Comparison of ENCODE assay signal across 29 mouse cellular contexts in genomic region chr17:5858209-5858608, GRCm38 (mm10). TPM values are rescaled to one million over a fixed set of nuclear protein-coding genes. Genes with fewer than 3 reads are reported as not detected.
A peak's percentile ranks its signal among the peaks of the same experiment; 100 is the strongest.
DNase-seq lines count a peak whose midpoint lies in the region; ATAC-seq and TF ChIP-seq lines count a peak whose summit lies in the region.
"Had no signal": no experiment of that assay in that cellular context is flagged by ENCODE, and none has a peak within 500 bp of the region (broad histone marks: within the 10 kb centered on the region; RNA-seq: fewer than 3 reads in every experiment).

No protein-coding gene starts in this region.

- WGBS in kidney, embryonic 15.5 days, result 20% methylated on average over 8 of the region's 8 CpGs
- WGBS in midbrain, embryonic 11.5 days, result 58% methylated on average over 8 of the region's 8 CpGs
- WGBS in midbrain, embryonic 14.5 days, result 57% methylated on average over 8 of the region's 8 CpGs
- WGBS in stomach, postnatal 0 days, result 45% methylated on average over 8 of the region's 8 CpGs

- H3K27ac ChIP-seq in kidney, embryonic 15.5 days, result peak overlapping the region; percentile 54; the same call in 1 of the 2 replicates
- no peak overlapping the region for H3K27ac ChIP-seq in midbrain, embryonic 11.5 days (ENCODE audit: low read depth, low read length)
- H3K27ac ChIP-seq in midbrain, embryonic 14.5 days (replicated peaks; ENCODE audit: low read depth, low read length), result no peak overlapping the region
- H3K27ac ChIP-seq in stomach, postnatal 0 days (replicated peaks), result no peak overlapping the region
- H3K27ac ChIP-seq: embryonic facial prominence, embryonic 10.5 days; embryonic facial prominence, embryonic 13.5 days; forebrain, embryonic 10.5 days; forebrain, embryonic 13.5 days; heart, embryonic 15.5 days; hindbrain, embryonic 10.5 days had no signal

- no peak for TF ChIP-seq CTCF in stomach, postnatal 0 days (IDR thresholded peaks at IDR 0.05; ENCODE audit: low read depth)

- H3K36me3 ChIP-seq in kidney, embryonic 15.5 days, result peaks cover 12% of the 10 kb centered on the region
- no peaks in the 10 kb centered on the region for H3K36me3 ChIP-seq in midbrain, embryonic 11.5 days (ENCODE audit: control insufficient read depth, insufficient read depth, low read length)
- H3K36me3 ChIP-seq in midbrain, embryonic 14.5 days (ENCODE audit: control insufficient read depth, insufficient read depth, low read length), result no peaks in the 10 kb centered on the region
- H3K36me3 ChIP-seq in stomach, postnatal 0 days (ENCODE audit: control insufficient read depth, insufficient read depth, low read length), result peaks cover 2% of the 10 kb centered on the region; the same call in 1 of the 2 replicates
- H3K36me3 ChIP-seq: heart, embryonic 15.5 days had no signal

- peaks cover 31% of the 10 kb centered on the region for H3K4me1 ChIP-seq in kidney, embryonic 15.5 days
- H3K4me1 ChIP-seq in midbrain, embryonic 11.5 days (ENCODE audit: control insufficient read depth, insufficient read depth, low read length), result peaks cover 9% of the 10 kb centered on the region
- H3K4me1 ChIP-seq in midbrain, embryonic 14.5 days (ENCODE audit: control insufficient read depth, insufficient read depth, low read length), result no peaks in the 10 kb centered on the region
- H3K4me1 ChIP-seq in stomach, postnatal 0 days (replicated peaks; ENCODE audit: control insufficient read depth, insufficient read depth), result no peaks in the 10 kb centered on the region
- H3K4me1 ChIP-seq: embryonic facial prominence, embryonic 13.5 days had no signal

- H3K27me3 ChIP-seq in kidney, embryonic 15.5 days, result no peaks in the 10 kb centered on the region
- H3K27me3 ChIP-seq in midbrain, embryonic 11.5 days (ENCODE audit: control insufficient read depth, insufficient read depth, low read length), result no peaks in the 10 kb centered on the region
- no peaks in the 10 kb centered on the region for H3K27me3 ChIP-seq in midbrain, embryonic 14.5 days (ENCODE audit: control insufficient read depth, insufficient read depth, low read length)
- no peaks in the 10 kb centered on the region for H3K27me3 ChIP-seq in stomach, postnatal 0 days (ENCODE audit: control insufficient read depth, insufficient read depth, low read length)
- H3K27me3 ChIP-seq: embryonic facial prominence, embryonic 13.5 days; forebrain, embryonic 13.5 days; heart, embryonic 12.5 days; heart, embryonic 15.5 days had no signal

- no peak overlapping the region for H3K4me3 ChIP-seq in kidney, embryonic 15.5 days (replicated peaks)
- no peak overlapping the region for H3K4me3 ChIP-seq in midbrain, embryonic 11.5 days (ENCODE audit: low read depth, low read length)
- H3K4me3 ChIP-seq in midbrain, embryonic 14.5 days (replicated peaks; ENCODE audit: low read depth, low read length), result no peak overlapping the region
- no peak overlapping the region for H3K4me3 ChIP-seq in stomach, postnatal 0 days (ENCODE audit: low read depth, low read length)
- H3K4me3 ChIP-seq: embryonic facial prominence, embryonic 10.5 days; embryonic facial prominence, embryonic 13.5 days; forebrain, embryonic 10.5 days; forebrain, embryonic 13.5 days; heart, embryonic 12.5 days; heart, embryonic 15.5 days; hindbrain, embryonic 10.5 days had no signal

- no peak for TF ChIP-seq EP300 in stomach, postnatal 0 days (optimal IDR thresholded peaks at IDR 0.05)

- peak; percentile 64 for DNase-seq in heart, adult 11 months
- DNase-seq in heart, adult 9 months (ENCODE audit: low spot score in 2 of 2), result no peak
- DNase-seq in kidney, postnatal 4 days, result no peak
- DNase-seq in midbrain, embryonic 11.5 days (ENCODE audit: low spot score, missing footprints), result peak; percentile 54
- no peak for DNase-seq in midbrain, embryonic 14.5 days
- no peak for DNase-seq in stomach, postnatal 0 days (ENCODE audit: low spot score)
- DNase-seq in layer of hippocampus, adult 11-12 months (ENCODE audit: low spot score), result no peak
- DNase-seq: adrenal gland, adult 8-10 months; adrenal gland, postnatal 25 days; cerebellum, adult 11-12 months; cerebellum, adult 8-10 months; cerebellum, postnatal 10 days; cerebellum, postnatal 36 days; embryo, embryonic 11 days; gastrocnemius, postnatal 10 days; gastrocnemius, postnatal 36 days; heart, postnatal 10 days; heart, postnatal 36 days had no signal

- no peak overlapping the region for H3K9ac ChIP-seq in kidney, embryonic 15.5 days
- H3K9ac ChIP-seq in midbrain, embryonic 11.5 days (ENCODE audit: low read length), result no peak overlapping the region
- H3K9ac ChIP-seq in midbrain, embryonic 14.5 days (replicated peaks; ENCODE audit: low read length), result no peak overlapping the region
- H3K9ac ChIP-seq in stomach, postnatal 0 days (ENCODE audit: low read length), result no peak overlapping the region
- H3K9ac ChIP-seq: embryonic facial prominence, embryonic 13.5 days; forebrain, embryonic 13.5 days; heart, embryonic 12.5 days; heart, embryonic 15.5 days had no signal

- H3K4me2 ChIP-seq in kidney, embryonic 15.5 days, result no peak overlapping the region
- H3K4me2 ChIP-seq in midbrain, embryonic 11.5 days, result no peak overlapping the region
- H3K4me2 ChIP-seq in midbrain, embryonic 14.5 days (ENCODE audit: low read length), result no peak overlapping the region
- no peak overlapping the region for H3K4me2 ChIP-seq in stomach, postnatal 0 days (replicated peaks; ENCODE audit: low read depth)
- H3K4me2 ChIP-seq: embryonic facial prominence, embryonic 13.5 days; forebrain, embryonic 13.5 days; heart, embryonic 12.5 days; heart, embryonic 15.5 days had no signal

- peak; percentile 54; the same call in 1 of the 2 replicates for ATAC-seq in kidney, embryonic 15.5 days (replicated peaks; ENCODE audit: low FRiP score)
- no peak for ATAC-seq in midbrain, embryonic 11.5 days (ENCODE audit: low FRiP score)
- ATAC-seq in midbrain, embryonic 14.5 days (ENCODE audit: low FRiP score, low TSS enrichment), result no peak
- 0 out of 2 replicates have a peak, but pooled peaks have one; percentile 19 for ATAC-seq in stomach, postnatal 0 days (ENCODE audit: low FRiP score, low TSS enrichment)
- ATAC-seq: activated CD4-positive, CD25-positive, alpha-beta regulatory T cell, adult 4 months; forebrain, embryonic 13.5 days; forebrain, embryonic 16.5 days; hindbrain, embryonic 16.5 days had no signal

- H3K9me3 ChIP-seq in kidney, embryonic 15.5 days (replicated peaks), result no peaks in the 10 kb centered on the region
- H3K9me3 ChIP-seq in midbrain, embryonic 11.5 days (ENCODE audit: control insufficient read depth, low read length), result no peaks in the 10 kb centered on the region
- no peaks in the 10 kb centered on the region for H3K9me3 ChIP-seq in midbrain, embryonic 14.5 days (ENCODE audit: control insufficient read depth, low read length)
- H3K9me3 ChIP-seq in stomach, postnatal 0 days (ENCODE audit: control insufficient read depth, low read length), result no peaks in the 10 kb centered on the region
- H3K9me3 ChIP-seq: forebrain, embryonic 10.5 days; forebrain, embryonic 13.5 days; heart, embryonic 12.5 days; heart, embryonic 15.5 days; hindbrain, embryonic 10.5 days had no signal

RNA-seq across cellular contexts. Expression of gene Snx9, which starts 17.1 kb away (rescaled TPM):
- polyA plus RNA-seq in kidney, embryonic 15.5 days (2015; fragmentation: Nextera tagmentation; extraction: Ambion mirVana), result 34.8 and 36.4 TPM in 2 replicates
- 16.7 and 21.7 TPM in 2 replicates for polyA plus RNA-seq in midbrain, embryonic 11.5 days (2014; fragmentation: Nextera tagmentation; extraction: Ambion mirVana)
- polyA plus RNA-seq in midbrain, embryonic 14.5 days (2014; fragmentation: Nextera tagmentation; extraction: Ambion mirVana), result 4.5 and 8.3 TPM in 2 replicates
- polyA plus RNA-seq in stomach, postnatal 0 days (2015; fragmentation: Nextera tagmentation; extraction: Ambion mirVana), result 34.8 and 36.3 TPM in 2 replicates

Comparison
In these comparisons a context has a peak if more than half of its experiments do, and no peak if none do; other contexts are left out.
1. DNase-seq: peak in heart, adult 11 months (single experiment) and midbrain, embryonic 11.5 days (single experiment); none in heart, adult 9 months (0 of 2), kidney, postnatal 4 days (0 of 2), midbrain, embryonic 14.5 days (single experiment), stomach, postnatal 0 days (single experiment) and layer of hippocampus, adult 11-12 months (single experiment).
2. ATAC-seq: peak in kidney, embryonic 15.5 days (single experiment) and stomach, postnatal 0 days (single experiment); none in midbrain, embryonic 11.5 days (single experiment) and midbrain, embryonic 14.5 days (single experiment).